Mouse (Mus musculus) layer of hippocampus, adult 8-10 months (tissue): ENCODE measurements around the gene Olfr922. TPM values are rescaled to one million over a fixed set of nuclear protein-coding genes. Genes with fewer than 3 reads are reported as not detected.

Experiments used
- DNase-seq, 2 experiments: peaks; one replicate each; pipeline ENCODE4 v3.0.0; 2022; ENCODE audit warnings: low spot score in 2 of 2
- total RNA-seq, 4 experiments: library from RNA; stranded (reverse); gene quantifications; 2 replicates each; pipeline ENCODE4 v1.2.4; 2022

Olfr922 gene
- total RNA-seq = not detected

GRCm38 (mm10) chr9:38814314-38814713 lies at the start of gene Olfr922:
Gene Olfr922, plus strand, starts transcription at chr9:38814614.
- DNase-seq = no peak

- DNase-seq = no peak
Measured at GRCm38 (mm10) chr9:38772768-38773167, 41.6 kb upstream of the Olfr922 start, which contains the start of gene Olfr921. Gene Olfr921, plus strand, starts transcription at chr9:38773068.

GRCm38 (mm10) chr9:38792689-38793088 lies 21.7 kb upstream of the Olfr922 start:
- DNase-seq = no peak

GRCm38 (mm10) chr9:38805696-38806095 lies 8.7 kb upstream of the Olfr922 start:
- no peak for DNase-seq

- DNase-seq = no peak
Measured at GRCm38 (mm10) chr9:38815458-38815986, 1.1 kb downstream of the Olfr922 start.

GRCm38 (mm10) chr9:38826245-38826644 lies 11.8 kb downstream of the Olfr922 start, which contains the start of gene Olfr923:
Gene Olfr923, plus strand, starts transcription at chr9:38826545.
- DNase-seq = no peak

GRCm38 (mm10) chr9:38833027-38833426 lies 18.6 kb downstream of the Olfr922 start:
- no peak for DNase-seq

- no peak for DNase-seq
Measured at GRCm38 (mm10) chr9:38844149-38844548, 29.7 kb downstream of the Olfr922 start, which contains the start of gene Olfr924. Gene Olfr924, plus strand, starts transcription at chr9:38844449.

GRCm38 (mm10) chr9:38854760-38855159 lies 40.3 kb downstream of the Olfr922 start, which contains the start of gene Olfr26:
Gene Olfr26, plus strand, starts transcription at chr9:38855060.
- DNase-seq = no peak

Other genes starting within 250 kb of the Olfr922 start
- gene Olfr912, start 234.4 kb upstream of the Olfr922 start, total RNA-seq = not detected
- gene Olfr913, start 221.9 kb upstream of the Olfr922 start, total RNA-seq = not detected
- gene Olfr914, start 209.5 kb upstream of the Olfr922 start, total RNA-seq = not detected
- not detected for gene Olfr916, start 154.7 kb upstream of the Olfr922 start, total RNA-seq
- not detected for gene Olfr917, start 148.8 kb upstream of the Olfr922 start, total RNA-seq
- not detected for gene Olfr918, start 140.0 kb upstream of the Olfr922 start, total RNA-seq
- not detected for gene Olfr919, start 110.9 kb upstream of the Olfr922 start, total RNA-seq
- gene Vwa5a, start 96.3 kb upstream of the Olfr922 start, total RNA-seq = 10 to 100 TPM; 13.2 to 24.4 (median 19.0) TPM
- under 1 TPM in 3 of 4 experiments, not detected in 1; 0.05 to 0.18 (median 0.08) TPM for gene Olfr920, start 62.3 kb upstream of the Olfr922 start, total RNA-seq
- gene Olfr921, start 41.5 kb upstream of the Olfr922 start, total RNA-seq = not detected
- gene Olfr923, start 11.9 kb downstream of the Olfr922 start, total RNA-seq = not detected
- not detected for gene Olfr924, start 29.8 kb downstream of the Olfr922 start, total RNA-seq
- not detected for gene Olfr26, start 40.4 kb downstream of the Olfr922 start, total RNA-seq
- gene Olfr926, start 62.5 kb downstream of the Olfr922 start, total RNA-seq = not detected
- gene Olfr930, start 115.2 kb downstream of the Olfr922 start, total RNA-seq = not detected
- under 1 TPM in 1 of 4 experiments, not detected in 3; 0.10 TPM for gene Olfr933, start 157.7 kb downstream of the Olfr922 start, total RNA-seq
- not detected for gene Olfr934, start 173.7 kb downstream of the Olfr922 start, total RNA-seq
- not detected for gene Olfr935, start 185.1 kb downstream of the Olfr922 start, total RNA-seq
- gene Olfr146, start 208.8 kb downstream of the Olfr922 start, total RNA-seq = not detected